Mouse (Mus musculus): ENCODE results near the gene Ksr2. TPM values are rescaled to one million over a fixed set of nuclear protein-coding genes. Genes with fewer than 3 reads are reported as not detected.

Gene Ksr2
- polyA plus RNA-seq, 1 experiment from 2014 or later: 0.34 TPM

DNA sequence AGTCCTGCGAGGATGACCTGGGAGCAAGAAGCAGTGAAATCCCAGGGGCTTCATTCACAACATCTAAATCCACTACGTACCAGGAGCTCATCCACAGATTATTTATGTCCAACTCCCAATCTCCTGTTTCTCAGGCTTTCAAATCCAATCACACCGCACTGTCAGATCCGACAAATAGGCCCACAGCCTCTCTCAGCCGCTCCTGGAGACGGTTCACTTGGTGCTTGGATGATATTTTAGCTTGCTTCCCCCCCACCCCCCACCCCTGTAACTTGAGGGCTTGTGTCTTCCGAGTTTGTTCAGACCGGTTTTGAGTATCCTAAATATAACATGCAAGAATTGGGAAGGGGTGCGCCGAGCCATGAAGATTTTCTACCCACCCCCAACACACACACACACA is 297.8 kb downstream of the Ksr2 start:
- whole genome bisulfite sequencing: 46% methylated on average over 10 of the region's 10 CpGs
- no peak for ATAC-seq (ENCODE audit: borderline replicate concordance, extremely low read depth, low FRiP score, low TSS enrichment)
- H3K9ac ChIP-seq: no peak overlapping the region
- no peaks in the 10 kb centered on the region for H3K9me3 ChIP-seq
- H3K27me3 ChIP-seq: no peaks in the 10 kb centered on the region
- no peak overlapping the region for H3K4me3 ChIP-seq
- H3K4me2 ChIP-seq: peak overlapping the region; percentile 27; the same call in 1 of the 2 replicates
- peaks cover 23% of the 10 kb centered on the region for H3K4me1 ChIP-seq
- peak overlapping the region; percentile 66 for H3K27ac ChIP-seq
- no peaks in the 10 kb centered on the region for H3K36me3 ChIP-seq

GRCm38 (mm10) chr5:117712207-117712606 is 298.4 kb downstream of the Ksr2 start:
- no peak overlapping the region for H3K9ac ChIP-seq
- peak overlapping the region; percentile 66 for H3K27ac ChIP-seq

GRCm38 (mm10) chr5:117717120-117717519 is 303.3 kb downstream of the Ksr2 start:
- no peak overlapping the region for H3K27ac ChIP-seq
- no peak overlapping the region for H3K9ac ChIP-seq
- no peak overlapping the region for H3K4me3 ChIP-seq
- no peaks in the 10 kb centered on the region for H3K9me3 ChIP-seq
- 88% methylated on average over 9 of the region's 9 CpGs for WGBS
- no peak overlapping the region for H3K4me2 ChIP-seq
- H3K27me3 ChIP-seq: no peaks in the 10 kb centered on the region
- no peak for ATAC-seq (ENCODE audit: borderline replicate concordance, extremely low read depth, low FRiP score, low TSS enrichment)
- no peaks in the 10 kb centered on the region for H3K36me3 ChIP-seq
- H3K4me1 ChIP-seq: 0 out of 2 replicates have a peak, but pooled peaks cover 7% of the 10 kb centered on the region

More at GRCm38 (mm10) chr5:117712207-117712606, 298.4 kb downstream of the Ksr2 start:
- WGBS: 36% methylated on average over 12 of the region's 12 CpGs
- Histone ChIP-seq H3K4me1 (peaks cover 23% of the 10 kb centered on the region), H3K4me3 (no peak overlapping the region), H3K4me2 (peak overlapping the region; percentile 27), H3K36me3 (no peaks in the 10 kb centered on the region), H3K27me3 (no peaks in the 10 kb centered on the region), H3K9me3 (no peaks in the 10 kb centered on the region)
- ATAC-seq (ENCODE audit: borderline replicate concordance, extremely low read depth, low FRiP score, low TSS enrichment): peak; percentile 86

DNA sequence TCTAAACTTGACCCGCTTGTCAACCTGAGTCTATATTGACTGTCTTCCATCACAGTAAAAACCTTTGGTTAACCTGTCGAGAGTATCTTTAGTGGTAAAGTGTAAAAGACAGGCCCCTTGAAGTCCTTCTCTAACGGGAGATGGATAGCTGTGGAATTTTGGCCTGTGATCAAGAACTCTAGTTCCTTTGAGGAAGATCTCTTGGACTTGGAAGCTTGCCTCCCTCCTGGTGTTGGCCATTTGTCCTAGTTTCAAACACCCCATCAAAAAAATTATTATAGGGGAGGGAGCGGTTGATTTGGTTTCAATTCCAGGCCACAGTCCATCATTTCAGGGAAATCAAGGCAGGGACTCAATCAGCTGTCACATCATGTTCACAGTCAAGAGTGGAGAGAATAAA is 309.5 kb downstream of the Ksr2 start:
- ATAC-seq (ENCODE audit: borderline replicate concordance, extremely low read depth, low FRiP score, low TSS enrichment): no peak
- 38% methylated on average over 4 of the region's 4 CpGs for WGBS
- no peaks in the 10 kb centered on the region for H3K27me3 ChIP-seq

GRCm38 (mm10) chr5:117726548-117726947 is 312.7 kb downstream of the Ksr2 start:
- Histone ChIP-seq H3K4me2 (no peak overlapping the region), H3K4me3 (no peak overlapping the region), H3K4me1 (peaks cover 12% of the 10 kb centered on the region; the same call in 1 of the 2 replicates), H3K9me3 (no peaks in the 10 kb centered on the region), H3K9ac (no peak overlapping the region), H3K27me3 (no peaks in the 10 kb centered on the region), H3K36me3 (no peaks in the 10 kb centered on the region), H3K27ac (no peak overlapping the region)
- ATAC-seq (ENCODE audit: borderline replicate concordance, extremely low read depth, low FRiP score, low TSS enrichment): 0 out of 2 replicates have a peak, but pooled peaks have one; percentile 43
- 40% methylated on average over 6 of the region's 6 CpGs for WGBS

More for the DNA sequence above, 309.5 kb downstream of the Ksr2 start:
- Histone ChIP-seq H3K4me2 (no peak overlapping the region), H3K27ac (no peak overlapping the region), H3K36me3 (no peaks in the 10 kb centered on the region), H3K4me3 (no peak overlapping the region), H3K9ac (no peak overlapping the region), H3K9me3 (no peaks in the 10 kb centered on the region), H3K4me1 (peaks cover 12% of the 10 kb centered on the region; the same call in 1 of the 2 replicates)

DNA sequence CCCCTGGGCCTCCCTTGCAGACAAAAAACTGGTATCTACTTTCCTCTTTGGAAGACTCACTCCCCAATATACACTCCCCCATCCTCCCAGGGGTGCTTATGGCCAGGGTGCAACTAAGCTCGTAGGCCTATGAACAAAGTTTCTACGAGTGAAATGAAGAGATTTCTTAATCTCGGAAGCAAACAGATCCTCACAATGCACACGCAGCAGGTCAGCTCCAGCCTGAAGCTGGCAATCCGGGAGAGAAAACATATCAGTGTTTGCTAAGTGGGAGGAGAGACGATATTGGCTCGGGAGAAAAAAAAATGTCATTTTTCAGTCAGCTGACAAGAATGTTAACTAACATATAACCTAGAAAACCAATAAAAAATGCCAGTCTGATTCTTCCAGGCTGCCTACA is 313.3 kb downstream of the Ksr2 start:
- Histone ChIP-seq H3K36me3 (no peaks in the 10 kb centered on the region), H3K27ac (no peak overlapping the region), H3K9ac (no peak overlapping the region), H3K27me3 (no peaks in the 10 kb centered on the region), H3K4me2 (no peak overlapping the region), H3K4me1 (peaks cover 12% of the 10 kb centered on the region; the same call in 1 of the 2 replicates), H3K9me3 (no peaks in the 10 kb centered on the region), H3K4me3 (no peak overlapping the region)
- no peak for ATAC-seq (ENCODE audit: borderline replicate concordance, extremely low read depth, low FRiP score, low TSS enrichment)
- WGBS: 28% methylated on average over 7 of the region's 7 CpGs

GRCm38 (mm10) chr5:117731311-117731710 is 317.5 kb downstream of the Ksr2 start:
- Histone ChIP-seq H3K4me2 (no peak overlapping the region), H3K27me3 (no peaks in the 10 kb centered on the region), H3K27ac (no peak overlapping the region), H3K36me3 (no peaks in the 10 kb centered on the region), H3K9ac (no peak overlapping the region), H3K9me3 (no peaks in the 10 kb centered on the region), H3K4me1 (peaks cover 12% of the 10 kb centered on the region), H3K4me3 (no peak overlapping the region)
- no peak for ATAC-seq (ENCODE audit: borderline replicate concordance, extremely low read depth, low FRiP score, low TSS enrichment)
- 58% methylated on average over 6 of the region's 6 CpGs for WGBS

- Histone ChIP-seq H3K4me1 (no peaks in the 10 kb centered on the region), H3K27ac (no peak overlapping the region), H3K4me2 (no peak overlapping the region), H3K27me3 (no peaks in the 10 kb centered on the region), H3K36me3 (no peaks in the 10 kb centered on the region), H3K9ac (no peak overlapping the region), H3K9me3 (no peaks in the 10 kb centered on the region), H3K4me3 (no peak overlapping the region)
- 54% methylated on average over 11 of the region's 11 CpGs for WGBS
- no peak for ATAC-seq (ENCODE audit: borderline replicate concordance, extremely low read depth, low FRiP score, low TSS enrichment)
Measured at GRCm38 (mm10) chr5:117744654-117745178, 330.9 kb downstream of the Ksr2 start.

GRCm38 (mm10) chr5:117749353-117749752 is 335.6 kb downstream of the Ksr2 start:
- Histone ChIP-seq H3K27ac (no peak overlapping the region), H3K27me3 (no peaks in the 10 kb centered on the region), H3K9me3 (no peaks in the 10 kb centered on the region), H3K4me2 (no peak overlapping the region), H3K36me3 (no peaks in the 10 kb centered on the region), H3K4me3 (no peak overlapping the region), H3K4me1 (no peaks in the 10 kb centered on the region), H3K9ac (no peak overlapping the region)
- 36% methylated on average over 5 of the region's 5 CpGs for WGBS
- no peak for ATAC-seq (ENCODE audit: borderline replicate concordance, extremely low read depth, low FRiP score, low TSS enrichment)

DNA sequence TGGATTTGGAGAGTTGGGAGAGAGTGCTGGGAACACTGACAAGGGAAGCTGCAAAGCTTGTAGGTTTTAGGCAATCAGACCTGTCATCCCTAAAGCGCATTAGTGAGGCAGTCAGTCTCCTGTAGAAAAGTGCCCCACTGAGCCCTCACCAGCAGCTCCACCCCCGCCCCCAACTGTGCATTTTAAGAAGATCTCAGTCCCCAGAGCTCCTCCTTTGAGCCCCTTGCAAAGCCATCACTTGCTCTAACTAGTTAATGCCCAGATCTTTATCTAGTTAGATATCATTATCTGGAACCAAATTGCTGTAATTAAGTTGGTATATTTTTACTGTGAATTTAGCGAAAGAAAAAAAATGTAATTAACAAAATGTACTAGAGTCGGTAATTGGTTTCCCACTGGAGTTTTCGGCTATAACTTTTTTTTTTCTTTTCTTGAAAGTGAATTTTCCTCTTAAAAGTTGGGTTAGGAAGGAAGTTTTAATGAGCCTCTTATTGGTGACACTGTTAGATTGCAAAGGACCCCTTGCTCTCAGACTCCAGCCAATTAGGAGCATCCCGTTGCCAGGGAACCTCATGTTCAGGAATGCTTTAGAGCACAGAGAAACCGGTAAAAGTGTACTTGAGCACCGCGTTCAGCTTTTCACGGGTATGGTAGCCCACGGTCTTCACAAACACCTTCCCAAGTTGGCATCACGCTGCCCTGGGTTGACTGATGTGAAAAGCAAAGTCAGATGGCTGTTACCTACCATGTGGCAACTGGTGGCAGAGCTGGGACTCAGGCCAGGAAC is 344.1 kb downstream of the Ksr2 start:
- Histone ChIP-seq H3K9ac (no peak overlapping the region), H3K27ac (no peak overlapping the region), H3K4me3 (no peak overlapping the region), H3K9me3 (no peaks in the 10 kb centered on the region), H3K4me1 (no peaks in the 10 kb centered on the region), H3K27me3 (no peaks in the 10 kb centered on the region), H3K4me2 (no peak overlapping the region), H3K36me3 (no peaks in the 10 kb centered on the region)
- WGBS: 43% methylated on average over 12 of the region's 12 CpGs
- no peak for ATAC-seq (ENCODE audit: borderline replicate concordance, extremely low read depth, low FRiP score, low TSS enrichment)

DNA sequence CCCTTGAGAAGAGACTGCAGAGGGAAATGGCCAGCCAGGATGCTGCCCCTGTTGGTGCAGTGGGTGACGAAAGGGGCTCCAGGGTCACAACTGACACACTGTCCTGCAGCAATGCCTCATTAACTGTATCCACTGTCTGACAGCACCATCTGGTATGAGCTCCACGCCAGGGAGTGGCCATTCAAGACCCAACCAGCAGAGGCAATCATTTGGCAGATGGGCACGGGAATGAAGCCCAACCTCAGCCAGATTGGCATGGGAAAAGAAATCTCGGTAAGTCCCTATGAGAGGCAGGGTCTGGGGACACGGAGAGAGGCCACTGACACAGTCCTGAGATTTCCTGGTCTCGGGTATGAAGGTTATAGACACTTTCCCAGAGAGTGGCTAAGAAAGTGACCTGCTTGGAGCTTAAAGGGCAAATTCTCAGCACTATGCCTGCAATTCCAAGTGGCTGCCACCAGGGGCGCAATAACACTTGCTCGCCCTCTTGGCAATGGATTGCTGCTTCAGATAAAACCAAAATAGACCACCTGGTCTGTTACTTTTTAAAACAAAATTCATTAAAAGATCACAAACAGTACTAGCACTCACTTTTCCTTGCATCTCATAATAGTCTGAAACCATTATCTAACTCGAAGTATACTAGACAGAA is 347.5 kb downstream of the Ksr2 start:
- 71% methylated on average over 9 of the region's 9 CpGs for WGBS
- Histone ChIP-seq H3K27me3 (no peaks in the 10 kb centered on the region), H3K4me3 (no peak overlapping the region), H3K9me3 (no peaks in the 10 kb centered on the region), H3K27ac (no peak overlapping the region), H3K36me3 (no peaks in the 10 kb centered on the region), H3K4me1 (no peaks in the 10 kb centered on the region), H3K9ac (no peak overlapping the region), H3K4me2 (no peak overlapping the region)
- ATAC-seq (ENCODE audit: borderline replicate concordance, extremely low read depth, low FRiP score, low TSS enrichment): no peak

DNA sequence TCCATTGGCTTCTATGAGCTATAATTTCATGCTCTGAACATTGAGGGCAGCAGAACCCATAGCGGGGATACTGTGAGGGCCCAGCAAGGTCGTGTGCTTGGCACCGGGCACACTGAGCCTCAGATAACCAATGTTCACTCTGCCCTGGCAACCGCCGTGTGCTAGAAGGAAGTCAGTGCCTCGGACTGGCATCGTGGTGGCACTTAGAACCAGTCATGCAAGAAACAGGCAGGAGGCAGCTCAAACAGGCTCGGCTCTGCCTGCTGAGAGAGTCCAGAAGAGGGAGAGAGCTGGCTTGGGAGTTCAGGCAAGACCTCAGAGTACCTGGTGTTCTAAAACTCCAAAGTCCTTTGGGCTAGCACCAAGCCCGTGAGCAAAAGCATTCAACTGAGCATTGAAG is 350.7 kb downstream of the Ksr2 start:
- WGBS: 87% methylated on average over 9 of the region's 9 CpGs
- Histone ChIP-seq H3K9me3 (no peaks in the 10 kb centered on the region), H3K4me2 (no peak overlapping the region), H3K4me1 (no peaks in the 10 kb centered on the region), H3K9ac (no peak overlapping the region), H3K27ac (no peak overlapping the region), H3K27me3 (no peaks in the 10 kb centered on the region), H3K36me3 (no peaks in the 10 kb centered on the region), H3K4me3 (no peak overlapping the region)
- no peak for ATAC-seq (ENCODE audit: borderline replicate concordance, extremely low read depth, low FRiP score, low TSS enrichment)
